Mouse (Mus musculus): ENCODE results near the gene AL607142.1.

The AL607142.1 gene

GRCm38 (mm10) chr4:120101186-120101585 is 36.4 kb downstream of the AL607142.1 start:
- DNase-seq (ENCODE audit: low read depth, low spot score): no peak

- no peak for DNase-seq (ENCODE audit: low read depth, low spot score)
These were observed 39.8 kb downstream of the AL607142.1 start for GRCm38 (mm10) chr4:120104599-120104998.

- no peak for DNase-seq (ENCODE audit: low read depth, low spot score)
These were observed 41.6 kb downstream of the AL607142.1 start for GRCm38 (mm10) chr4:120106362-120106761.

GRCm38 (mm10) chr4:120107787-120108186 is 43.0 kb downstream of the AL607142.1 start:
- DNase-seq (ENCODE audit: low read depth, low spot score): no peak

GRCm38 (mm10) chr4:120115516-120115915 is 50.7 kb downstream of the AL607142.1 start:
- DNase-seq (ENCODE audit: low read depth, low spot score): no peak

- DNase-seq (ENCODE audit: low read depth, low spot score): no peak
These were observed 51.5 kb downstream of the AL607142.1 start for GRCm38 (mm10) chr4:120116312-120116711.

- no peak for DNase-seq (ENCODE audit: low read depth, low spot score)
These were observed 55.5 kb downstream of the AL607142.1 start for GRCm38 (mm10) chr4:120120276-120120675.

- no peak for DNase-seq (ENCODE audit: low read depth, low spot score)
These were observed 59.9 kb downstream of the AL607142.1 start for GRCm38 (mm10) chr4:120124656-120125055.

GRCm38 (mm10) chr4:120126047-120126446 is 61.3 kb downstream of the AL607142.1 start:
- DNase-seq (ENCODE audit: low read depth, low spot score): no peak

- DNase-seq (ENCODE audit: low read depth, low spot score): no peak
These were observed 62.5 kb downstream of the AL607142.1 start for GRCm38 (mm10) chr4:120127333-120127732.

- DNase-seq (ENCODE audit: low read depth, low spot score): no peak
These were observed 63.2 kb downstream of the AL607142.1 start for GRCm38 (mm10) chr4:120128033-120128432.

- DNase-seq (ENCODE audit: low read depth, low spot score): no peak
These were observed 64.6 kb downstream of the AL607142.1 start for GRCm38 (mm10) chr4:120129233-120129885.

- no peak for DNase-seq (ENCODE audit: low read depth, low spot score)
These were observed 66.1 kb downstream of the AL607142.1 start for GRCm38 (mm10) chr4:120130926-120131325.

GRCm38 (mm10) chr4:120131441-120132220 is 66.8 kb downstream of the AL607142.1 start:
- DNase-seq (ENCODE audit: low read depth, low spot score): no peak

GRCm38 (mm10) chr4:120134223-120134622 is 69.4 kb downstream of the AL607142.1 start:
- no peak for DNase-seq (ENCODE audit: low read depth, low spot score)

GRCm38 (mm10) chr4:120141810-120142209 is 77.0 kb downstream of the AL607142.1 start:
- no peak for DNase-seq (ENCODE audit: low read depth, low spot score)

- no peak for DNase-seq (ENCODE audit: low read depth, low spot score)
These were observed 78.1 kb downstream of the AL607142.1 start for GRCm38 (mm10) chr4:120142905-120143304.
